Mouse (Mus musculus) bone marrow, adult 2 months (tissue): ENCODE measurements around the gene Ltb4r2.

ENCODE experiments used
- CTCF ChIP-seq: fragments of 200-500 bp; IDR thresholded peaks from 2 replicates; pipeline ENCODE4 v1.5.1; 2011; ENCODE audit warnings: low read length, control low read depth; ENCODE audit not compliant: control insufficient read depth, insufficient read depth
- POLR2A ChIP-seq: fragments of 200-500 bp; IDR thresholded peaks from 2 replicates; pipeline ENCODE4 v1.6.1; 2011; ENCODE audit warnings: low read depth, mild to moderate bottlenecking, control low read depth, low read length, borderline replicate concordance; ENCODE audit not compliant: control insufficient read depth

DNA sequence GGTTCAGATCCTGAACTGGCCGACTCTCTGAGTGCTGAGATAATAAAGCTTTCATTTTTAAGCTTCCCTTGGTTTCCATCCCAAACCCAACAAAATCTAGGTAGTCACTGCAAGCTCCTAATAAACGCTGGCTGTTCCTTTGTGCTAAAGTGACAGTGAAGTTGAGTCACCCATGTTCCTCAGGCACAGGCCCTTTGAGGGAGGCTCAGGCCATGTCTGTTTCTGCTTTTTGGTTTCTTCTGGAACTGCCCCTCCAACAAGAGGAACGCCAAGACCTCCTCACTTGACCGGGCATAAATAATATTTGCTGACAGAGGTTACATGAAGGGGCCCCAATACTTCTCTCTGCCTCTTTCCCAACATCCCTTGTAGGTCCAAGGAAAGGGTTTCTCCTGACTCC is 25.5 kb upstream of the Ltb4r2 start:
- TF ChIP-seq POLR2A (no peak), CTCF (no peak)
